Mouse (Mus musculus) liver, adult 2 months (tissue): ENCODE measurements at regions not wholly inside any gene's neighbourhood (a gene's known extent, or its start where the extent isn't known, plus 50 kb on each side); places are given as distances from the start of the nearest gene placed in this dataset.

ENCODE experiments used
- DNase-seq: peaks from one replicate; pipeline ENCODE4 v3.0.0-alpha.2; 2011; ENCODE audit warnings: low read depth, low spot score; ENCODE audit errors: extremely low read depth
- H3K27ac ChIP-seq: fragments of 200-500 bp; replicated peaks from 2 replicates; pipeline ENCODE4 v1.5.1; 2012; ENCODE audit warnings: low read depth, mild to moderate bottlenecking, control low read depth, inconsistent platforms, low read length; ENCODE audit not compliant: insufficient read depth
- H3K27me3 ChIP-seq: fragments of 200-500 bp; 2 replicates; pipeline ENCODE4 v1.6.1; 2012; ENCODE audit warnings: mild to moderate bottlenecking, moderate library complexity, low read length, inconsistent platforms; ENCODE audit not compliant: control insufficient read depth, insufficient read depth
- H3K36me3 ChIP-seq: fragments of 200-500 bp; 2 replicates; pipeline ENCODE4 v1.6.1; 2012; ENCODE audit warnings: low read length, inconsistent platforms; ENCODE audit not compliant: control insufficient read depth, insufficient read depth
- H3K4me1 ChIP-seq: fragments of 200-500 bp; 2 replicates; pipeline ENCODE4 v1.6.1; 2011; ENCODE audit warnings: low read length; ENCODE audit not compliant: control insufficient read depth, insufficient read depth
- H3K4me3 ChIP-seq: fragments of 200-500 bp; 2 replicates; pipeline ENCODE4 v1.5.1; 2011; ENCODE audit warnings: low read depth, mild to moderate bottlenecking, control low read depth, low read length, moderate library complexity; ENCODE audit not compliant: insufficient read depth
- H3K79me2 ChIP-seq: fragments of 200-500 bp; 2 replicates; pipeline ENCODE4 v1.6.1; 2012; ENCODE audit warnings: inconsistent platforms, mild to moderate bottlenecking, low read length, moderate library complexity; ENCODE audit not compliant: control insufficient read depth, insufficient read depth
- H3K9ac ChIP-seq: fragments of 200-500 bp; 2 replicates; pipeline ENCODE4 v1.6.1; 2012; ENCODE audit warnings: low read depth, mild to moderate bottlenecking, control low read depth, inconsistent platforms, low read length
- CTCF ChIP-seq: fragments of 200-500 bp; IDR thresholded peaks from 2 replicates; pipeline ENCODE4 v1.5.1; 2011; ENCODE audit warnings: low read depth, low read length, control low read depth
- POLR2A ChIP-seq: fragments of 200-500 bp; IDR thresholded peaks from 2 replicates; pipeline ENCODE4 v1.6.1; 2011; ENCODE audit warnings: low read length, control low read depth; ENCODE audit not compliant: insufficient read depth; ENCODE audit errors: extremely low read depth
- WGBS: fragments of 180-500 bp; shearing (Covaris S2); methylation state at CpG from one replicate; pipeline ENCODE4 v1.1.7; 2018; 5-methylcytosine and 5-hydroxymethylcytosine counted together

GRCm38 (mm10) chr5:125843259-125843658 is 311.7 kb downstream of the Tmem132b start:
- no peak for TF ChIP-seq POLR2A
- TF ChIP-seq CTCF = no peak
- no peaks in the 10 kb centered on the region for H3K79me2 ChIP-seq
- 63% methylated on average over 6 of the region's 6 CpGs for WGBS

GRCm38 (mm10) chr5:125849722-125850121 is 318.1 kb downstream of the Tmem132b start:
- no peak overlapping the region for H3K27ac ChIP-seq
- no peak for TF ChIP-seq CTCF
- no peak for TF ChIP-seq POLR2A
- no peaks in the 10 kb centered on the region for H3K4me1 ChIP-seq
- H3K36me3 ChIP-seq = no peaks in the 10 kb centered on the region
- DNase-seq = no peak
- H3K79me2 ChIP-seq = no peaks in the 10 kb centered on the region
- no peaks in the 10 kb centered on the region for H3K27me3 ChIP-seq
- no peak overlapping the region for H3K4me3 ChIP-seq
- 83% methylated on average over 7 of the region's 7 CpGs for WGBS
- no peak overlapping the region for H3K9ac ChIP-seq

More at GRCm38 (mm10) chr5:125843259-125843658, 311.7 kb downstream of the Tmem132b start:
- H3K27me3 ChIP-seq = no peaks in the 10 kb centered on the region
- no peaks in the 10 kb centered on the region for H3K4me1 ChIP-seq
- no peak for DNase-seq
- no peak overlapping the region for H3K4me3 ChIP-seq
- no peaks in the 10 kb centered on the region for H3K36me3 ChIP-seq
- H3K9ac ChIP-seq = no peak overlapping the region
- H3K27ac ChIP-seq = no peak overlapping the region

DNA sequence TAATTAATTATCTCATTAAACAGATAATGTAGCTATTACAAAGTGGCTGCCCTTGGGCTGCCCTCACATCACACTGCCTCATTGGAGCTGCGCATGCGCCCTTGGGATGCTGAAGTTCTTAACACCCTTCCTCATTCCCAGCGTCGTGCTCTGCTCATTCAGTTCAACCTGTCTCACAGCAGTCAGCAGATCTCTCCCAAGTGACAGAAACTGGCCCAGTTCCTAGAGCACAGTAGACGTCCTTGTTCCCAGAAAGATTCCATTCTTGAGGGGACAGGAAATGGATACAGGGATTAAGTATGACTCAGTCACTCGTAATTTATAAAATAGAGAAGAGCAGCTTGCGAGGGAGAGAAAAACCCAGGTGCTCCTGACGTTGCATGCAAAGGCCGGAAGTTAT is 344.7 kb downstream of the Tmem132b start:
- WGBS = 77% methylated on average over 9 of the region's 9 CpGs
- no peaks in the 10 kb centered on the region for H3K36me3 ChIP-seq
- H3K4me3 ChIP-seq = no peak overlapping the region

DNA sequence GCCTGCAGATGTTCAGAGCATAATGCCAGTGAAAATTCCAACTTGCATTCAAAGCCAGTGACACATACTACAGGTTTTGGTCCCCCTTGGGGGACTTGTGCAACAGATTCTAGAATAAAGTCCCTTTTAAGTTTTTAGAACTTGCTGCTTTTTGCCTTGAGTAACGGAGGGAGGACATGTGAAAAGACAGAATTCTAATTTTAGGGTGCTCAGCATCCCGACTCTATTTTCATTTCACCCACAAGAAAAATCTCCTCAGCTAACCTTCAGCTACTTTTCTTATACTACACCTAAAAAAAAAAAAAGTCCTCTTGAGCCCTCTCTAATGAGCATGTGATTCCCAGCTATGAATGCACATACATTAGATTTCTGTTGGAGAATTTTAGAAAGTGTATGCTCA is 357.3 kb downstream of the Tmem132b start:
- 73% methylated on average over 2 of the region's 2 CpGs for WGBS

More for the DNA sequence above, 344.7 kb downstream of the Tmem132b start:
- Histone ChIP-seq H3K27me3 (no peaks in the 10 kb centered on the region), H3K4me1 (no peaks in the 10 kb centered on the region), H3K9ac (no peak overlapping the region), H3K79me2 (no peaks in the 10 kb centered on the region), H3K27ac (no peak overlapping the region)
- TF ChIP-seq POLR2A (no peak), CTCF (no peak)
- no peak for DNase-seq

DNA sequence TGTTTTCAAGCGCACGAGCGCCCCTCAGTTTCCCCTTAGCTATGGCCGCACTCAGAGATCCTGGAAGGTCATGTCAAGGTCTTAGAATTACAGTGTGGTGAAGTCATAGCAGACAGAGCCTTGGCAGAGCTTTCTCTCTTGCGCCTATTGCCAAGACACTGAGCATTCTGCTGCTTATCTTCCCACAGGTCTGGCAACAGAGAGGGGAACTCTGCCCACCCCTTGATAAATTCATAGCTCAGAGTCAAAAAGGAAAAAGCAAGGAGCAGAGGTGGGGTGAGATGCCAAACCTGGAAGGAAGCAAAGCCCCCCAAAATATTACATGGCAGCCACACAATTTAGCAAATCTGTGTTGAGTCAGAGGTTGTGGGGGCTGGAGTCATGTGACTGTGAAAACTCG is 362.3 kb downstream of the Tmem132b start:
- Histone ChIP-seq H3K79me2 (no peaks in the 10 kb centered on the region), H3K27me3 (no peaks in the 10 kb centered on the region), H3K4me3 (no peak overlapping the region), H3K4me1 (no peaks in the 10 kb centered on the region), H3K27ac (no peak overlapping the region), H3K36me3 (no peaks in the 10 kb centered on the region), H3K9ac (no peak overlapping the region)
- WGBS = 87% methylated on average over 6 of the region's 6 CpGs
- TF ChIP-seq POLR2A = no peak
- no peak for TF ChIP-seq CTCF
- DNase-seq = no peak

More for the DNA sequence above, 357.3 kb downstream of the Tmem132b start:
- DNase-seq = no peak
- Histone ChIP-seq H3K27ac (no peak overlapping the region), H3K36me3 (no peaks in the 10 kb centered on the region), H3K79me2 (no peaks in the 10 kb centered on the region), H3K4me1 (no peaks in the 10 kb centered on the region), H3K27me3 (no peaks in the 10 kb centered on the region), H3K4me3 (no peak overlapping the region), H3K9ac (no peak overlapping the region)
- no peak for TF ChIP-seq CTCF
- no peak for TF ChIP-seq POLR2A

DNA sequence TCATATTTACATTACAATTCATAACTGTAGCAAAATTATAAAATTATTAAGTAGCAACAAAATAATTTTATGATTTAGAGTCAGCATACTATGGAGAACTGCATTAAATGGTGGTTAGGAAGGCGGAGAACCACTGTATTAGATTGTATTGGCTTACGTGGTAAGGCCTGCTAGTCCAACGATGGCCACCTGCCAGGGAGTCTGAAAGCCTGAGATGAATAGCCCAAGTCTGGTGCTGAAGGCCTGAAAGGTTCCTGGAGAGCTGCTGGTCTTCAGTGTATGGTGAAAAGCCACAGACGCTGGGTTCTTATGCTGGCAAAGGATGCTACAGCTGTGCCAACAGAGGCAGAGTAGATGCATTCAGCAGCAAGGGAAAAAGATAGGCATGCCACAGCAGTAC is 370.5 kb downstream of the Tmem132b start:
- WGBS = 79% methylated on average over 4 of the region's 4 CpGs
- no peak for DNase-seq
- H3K4me1 ChIP-seq = no peaks in the 10 kb centered on the region
- TF ChIP-seq CTCF (no peak), POLR2A (no peak)
- H3K9ac ChIP-seq = no peak overlapping the region
- no peaks in the 10 kb centered on the region for H3K27me3 ChIP-seq
- no peaks in the 10 kb centered on the region for H3K79me2 ChIP-seq
- H3K36me3 ChIP-seq = no peaks in the 10 kb centered on the region
- H3K27ac ChIP-seq = no peak overlapping the region
- no peak overlapping the region for H3K4me3 ChIP-seq
